Mouse (Mus musculus): Measurements from ENCODE around the gene Pheta2. TPM values are rescaled to one million over a fixed set of nuclear protein-coding genes. Genes with fewer than 3 reads are reported as not detected.
"Not testable (repeated sequence)": the region's sequence is repeated elsewhere in the genome, so short reads cannot be mapped to it uniquely, and the experiment has no call there.

Pheta2 gene
- total RNA-seq, 2 experiments from 2014 or later, result 0.23 to 0.26 TPM

DNA sequence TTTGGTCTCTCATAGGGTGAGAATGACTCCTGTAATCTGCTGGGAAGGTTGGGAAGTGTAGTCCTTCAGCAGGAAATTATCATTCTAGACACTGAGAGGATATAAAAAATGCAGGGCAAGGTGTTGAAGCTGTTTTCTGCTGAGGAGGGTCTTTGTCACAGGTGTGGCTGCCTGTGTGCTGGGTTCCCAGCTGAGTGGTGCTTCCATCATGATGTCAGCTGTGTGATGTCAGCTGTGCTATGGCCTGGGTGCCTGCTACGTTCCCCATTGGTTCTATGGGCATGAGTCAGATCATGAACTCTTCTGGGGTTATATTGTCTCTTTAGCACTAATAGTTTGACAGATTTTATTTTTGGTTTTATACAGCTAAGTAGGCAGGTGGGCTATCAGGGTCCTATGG lies 30.1 kb downstream of the Pheta2 start:
- DNase-seq (ENCODE audit: low spot score), result no peak

DNA sequence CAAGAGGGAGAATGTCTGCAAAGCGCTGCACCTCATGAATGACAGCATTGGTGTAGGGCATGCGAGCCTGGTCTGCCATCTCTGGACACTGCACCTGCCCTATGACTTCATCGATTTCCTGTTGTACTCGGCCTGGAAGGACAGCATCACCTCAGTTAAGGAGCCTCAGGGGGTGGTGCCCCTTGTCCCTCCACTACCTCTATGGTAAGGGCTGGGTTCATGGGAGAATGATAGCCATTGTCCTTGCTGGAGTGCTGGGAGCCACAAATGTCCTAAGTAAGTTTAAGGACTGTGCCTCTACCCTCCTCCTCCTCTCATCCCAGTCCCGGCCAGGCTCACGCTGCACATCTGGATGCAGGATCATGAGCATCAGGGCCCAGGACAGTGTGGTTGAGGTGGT lies 33.7 kb downstream of the Pheta2 start:
- DNase-seq (ENCODE audit: low spot score), result no peak

DNA sequence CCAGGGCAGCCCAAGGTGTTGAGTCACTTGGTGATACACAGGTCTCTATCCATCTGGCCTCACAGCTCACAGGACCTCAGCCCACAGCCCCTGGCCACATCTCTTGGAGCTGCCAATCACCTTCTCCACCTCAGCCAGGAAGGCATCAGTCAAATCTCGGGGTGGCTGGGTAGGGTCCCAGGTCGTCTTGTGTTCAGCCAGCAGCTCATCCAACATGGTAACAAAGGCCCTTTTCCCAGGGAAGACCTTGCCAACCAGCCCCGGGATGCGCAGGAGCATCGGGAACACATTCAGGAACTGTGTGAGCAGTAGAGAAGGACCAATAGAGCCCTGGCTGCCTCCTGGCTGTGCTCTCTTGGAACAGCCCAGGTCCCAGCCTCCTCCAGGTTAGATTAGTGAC lies 34.2 kb downstream of the Pheta2 start:
- DNase-seq (ENCODE audit: low spot score), result no peak

DNA sequence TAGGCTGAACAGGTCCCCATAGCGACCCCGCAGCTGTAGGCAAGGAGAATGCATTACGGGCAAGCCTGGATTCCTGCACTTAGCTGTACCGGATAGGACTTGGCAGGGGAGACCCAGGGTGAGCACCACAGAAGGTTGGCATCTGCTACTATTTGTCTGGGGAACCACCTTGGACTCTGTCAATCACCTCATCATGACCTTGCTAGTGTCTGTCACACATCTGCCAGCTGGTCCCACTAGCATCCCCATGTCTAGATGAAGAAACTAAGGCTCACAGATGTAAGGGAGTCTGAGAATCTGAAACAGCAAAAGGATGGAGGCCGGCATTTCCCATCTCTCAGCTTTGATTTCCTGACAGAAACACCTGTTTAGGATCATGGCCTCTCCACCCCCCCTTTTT lies 35.7 kb downstream of the Pheta2 start:
- no peak for DNase-seq (ENCODE audit: low spot score)

DNA sequence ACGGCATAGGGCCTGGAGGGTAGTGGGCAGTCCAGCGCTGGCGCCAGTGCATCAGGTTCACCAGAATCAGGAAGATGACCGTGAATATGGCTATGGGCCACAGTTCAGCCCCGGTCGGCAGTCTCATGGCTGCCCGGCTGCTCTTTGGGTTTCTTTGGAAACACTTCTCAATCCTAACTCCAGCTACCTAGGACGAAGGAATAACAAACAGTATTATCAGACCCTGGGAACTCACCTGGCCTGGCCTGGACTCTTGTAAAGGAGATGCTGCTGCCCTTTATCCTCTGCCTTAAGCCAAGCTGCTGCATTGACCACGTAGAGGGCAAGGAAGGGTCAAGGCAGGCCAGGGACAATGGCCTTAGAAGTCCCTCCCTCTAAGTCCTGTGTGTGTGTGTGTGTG lies 37.1 kb downstream of the Pheta2 start:
- DNase-seq (ENCODE audit: low spot score), result no peak

DNA sequence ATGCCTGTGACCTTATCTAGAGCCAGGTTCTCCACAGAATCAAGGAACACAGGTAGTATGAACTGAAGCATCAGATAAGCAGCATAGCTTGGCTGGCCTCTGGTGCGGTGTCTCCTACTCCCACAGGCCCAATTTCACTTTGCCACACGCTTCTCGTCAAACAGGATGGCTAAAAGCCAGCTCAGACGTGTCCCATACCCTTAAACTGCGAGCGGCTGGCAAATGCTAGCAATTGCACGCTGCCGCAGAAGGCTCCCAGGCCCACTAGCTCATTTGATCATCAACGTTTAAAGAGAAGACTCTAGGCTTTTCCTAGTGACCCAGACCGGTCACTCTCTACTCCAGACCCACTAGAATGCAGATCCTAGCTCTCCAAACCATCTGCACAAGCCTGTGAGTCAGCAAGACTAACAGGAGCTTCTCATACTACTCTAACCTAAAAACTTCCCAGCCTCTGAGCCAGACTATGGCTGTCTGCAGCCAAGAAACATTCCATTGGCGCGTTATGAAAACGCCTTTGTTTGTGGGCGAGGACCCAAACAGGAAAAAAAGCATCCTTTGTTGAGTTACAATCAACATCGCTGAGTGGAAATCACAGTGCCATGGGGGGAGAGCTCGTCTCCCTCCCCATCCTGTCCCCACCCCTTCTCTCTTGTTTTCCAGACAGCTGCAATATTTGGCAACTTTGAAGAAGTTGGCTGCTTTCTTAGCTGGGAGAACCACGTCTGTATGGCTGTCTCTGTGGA lies 37.8 kb downstream of the Pheta2 start:
- DNase-seq (ENCODE audit: low spot score), result peak; percentile 82

DNA sequence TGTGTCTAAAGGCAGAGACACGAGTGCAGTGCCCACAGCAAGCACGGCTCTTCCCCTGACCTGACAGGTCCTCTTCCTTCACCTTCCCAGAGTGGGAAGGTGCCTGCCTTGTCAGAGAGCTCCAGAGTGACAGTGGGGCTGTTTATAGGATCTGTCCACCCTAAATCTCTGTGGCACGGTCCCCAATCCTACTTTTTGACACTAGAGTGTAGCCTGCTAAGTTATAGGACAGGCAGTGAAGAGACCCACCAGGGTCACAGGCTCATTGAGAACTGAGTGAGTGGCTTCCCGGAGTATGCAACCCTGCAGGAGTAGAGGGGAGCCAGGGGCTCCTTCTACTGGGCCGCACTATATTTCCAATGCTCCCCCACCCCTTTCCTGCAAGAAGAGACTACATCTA lies 39.0 kb downstream of the Pheta2 start:
- DNase-seq (ENCODE audit: low spot score), result no peak

DNA sequence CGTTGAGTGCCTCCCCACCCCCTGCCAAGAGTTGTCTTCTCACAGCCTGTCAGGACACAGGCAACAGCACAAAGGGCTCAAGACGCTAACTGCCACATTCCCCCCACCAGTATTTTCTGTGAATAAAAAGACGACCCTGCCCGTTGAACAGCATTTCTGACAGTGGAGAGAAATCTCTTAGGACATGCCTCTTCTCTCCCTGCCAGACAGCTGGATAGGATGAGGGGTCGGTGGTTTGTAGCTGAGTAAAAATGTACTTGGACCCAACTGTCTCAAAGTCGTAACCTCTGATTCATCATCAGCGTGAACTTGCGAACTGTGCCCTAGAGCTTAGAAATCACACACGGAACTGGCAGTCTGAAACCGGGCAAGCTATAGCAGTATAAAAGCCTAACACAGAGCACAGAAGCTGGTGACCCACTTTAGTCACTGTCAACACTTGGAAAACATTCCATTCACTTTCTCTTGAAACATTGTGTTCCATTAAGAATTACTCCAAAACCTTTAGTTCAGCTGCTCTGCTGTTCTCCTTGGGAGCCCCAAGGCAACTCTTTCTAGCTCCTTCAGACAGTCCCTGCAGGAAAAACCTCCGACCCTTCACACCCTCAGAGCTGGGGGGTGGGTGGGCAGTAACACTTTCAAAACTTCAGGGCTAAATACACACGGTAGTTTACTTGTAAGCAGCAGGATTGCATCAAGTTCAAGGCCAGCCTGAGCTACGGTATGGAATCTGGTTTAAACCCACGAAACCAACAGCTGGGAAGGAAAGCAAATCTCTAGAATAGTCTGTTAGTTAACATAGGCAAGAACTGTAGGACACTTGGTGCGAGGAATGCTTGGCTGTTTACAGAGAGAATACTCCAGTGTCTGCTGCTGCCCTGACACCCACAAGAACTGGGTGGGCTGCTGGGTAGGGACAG lies 39.8 kb downstream of the Pheta2 start:
- no peak for DNase-seq (ENCODE audit: low spot score)

DNA sequence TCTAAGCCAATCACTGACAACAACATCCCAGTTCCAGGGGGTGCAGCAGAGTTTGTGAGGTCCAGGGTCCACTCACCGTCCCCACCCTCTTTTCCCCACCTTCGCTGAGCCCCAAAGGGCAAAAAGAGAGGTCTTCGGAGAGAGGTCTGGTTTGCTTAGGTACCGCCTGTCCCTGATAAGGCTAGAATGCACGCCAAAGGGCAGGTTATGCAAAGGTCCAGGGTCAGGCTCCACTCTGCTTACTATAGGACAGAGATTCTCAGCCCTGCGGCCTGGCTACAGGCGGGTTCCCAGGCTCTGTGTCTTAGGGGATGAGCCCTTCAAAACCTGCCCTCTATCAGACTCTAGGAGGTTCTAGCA lies 40.7 kb downstream of the Pheta2 start:
- no peak for DNase-seq (ENCODE audit: low spot score)

DNA sequence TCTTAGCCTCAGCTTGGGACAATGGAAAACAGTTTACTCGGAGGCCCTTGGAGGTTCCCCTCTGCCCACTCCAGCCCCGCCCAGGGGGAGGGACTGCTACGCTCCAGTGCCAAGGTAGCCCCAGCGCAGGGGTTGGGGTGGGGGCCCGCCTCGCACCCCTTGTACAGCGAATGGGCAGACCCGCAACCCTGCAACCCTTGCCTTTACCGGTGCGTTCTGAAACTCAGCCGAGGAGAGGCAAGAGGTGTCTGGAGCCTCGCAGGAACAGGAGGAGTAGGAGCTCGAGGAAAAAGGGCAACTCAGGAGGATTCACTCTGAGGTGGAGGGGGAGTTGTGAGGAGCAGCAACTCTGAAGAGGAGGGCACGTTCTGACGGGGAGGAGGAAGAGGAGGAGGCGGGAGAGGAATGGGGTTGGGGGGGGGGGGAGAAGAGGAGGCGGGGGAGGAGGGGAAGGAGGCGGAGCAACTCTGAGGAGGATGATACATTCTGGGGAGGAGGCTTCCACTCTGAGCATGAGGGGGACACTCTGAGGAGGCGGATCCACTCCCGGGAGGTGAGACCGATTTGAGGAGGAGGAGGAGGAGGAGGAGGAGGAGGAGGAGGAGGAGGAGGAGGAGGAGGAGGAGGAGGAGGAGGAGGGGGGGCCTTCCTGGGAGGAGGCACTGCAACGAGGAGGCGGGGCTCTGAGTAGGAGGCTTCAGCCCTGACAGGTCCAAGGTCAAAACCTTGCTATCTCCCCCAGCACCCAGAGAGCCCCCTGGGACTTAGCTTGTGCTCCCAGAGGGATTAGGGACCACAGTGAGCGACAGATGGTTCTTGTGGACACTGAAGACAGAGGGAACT lies 41.4 kb downstream of the Pheta2 start, which contains the start of gene Cyp2d22:
TSS of gene Cyp2d22 (minus strand) at position 390 of the 843 bp plus-strand sequence.
- peak; percentile 60 for DNase-seq (ENCODE audit: low spot score)

DNA sequence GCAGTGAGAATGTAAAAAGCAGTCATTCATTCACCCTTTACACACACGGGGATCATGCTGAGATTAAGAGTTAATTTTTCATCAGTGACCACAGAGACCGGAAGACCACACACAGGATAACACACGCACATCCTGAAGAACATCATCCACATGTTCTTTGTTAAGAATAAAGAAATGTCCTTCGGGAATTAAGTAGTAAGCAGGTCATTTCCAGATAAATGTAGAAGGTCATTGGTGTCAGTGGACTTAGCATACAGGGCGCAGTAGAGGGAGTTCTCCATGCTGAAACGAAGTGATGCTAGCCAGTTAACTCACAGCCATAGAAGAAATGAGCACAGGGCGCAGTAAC lies 41.9 kb downstream of the Pheta2 start:
- no peak for DNase-seq (ENCODE audit: low spot score)

DNA sequence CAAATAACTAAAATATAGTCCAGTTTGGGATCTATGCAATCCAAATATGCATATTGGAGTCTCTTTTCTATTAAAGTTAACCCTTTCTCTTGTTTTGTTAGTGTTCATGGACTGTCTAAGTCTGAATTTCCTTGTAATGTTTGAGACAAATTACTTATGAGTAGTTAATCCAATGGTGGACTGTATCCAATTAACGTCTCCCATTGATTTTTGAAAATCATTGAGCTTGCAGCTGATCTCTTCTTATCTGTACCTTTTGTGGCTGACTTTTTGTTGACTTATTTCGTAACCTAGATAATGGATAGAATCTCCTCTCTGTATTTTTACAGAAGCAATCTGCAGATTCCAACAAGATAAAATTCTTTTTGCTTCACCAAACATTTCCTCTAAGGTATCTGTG lies 43.7 kb downstream of the Pheta2 start:
- no peak for DNase-seq (ENCODE audit: low spot score)

DNA sequence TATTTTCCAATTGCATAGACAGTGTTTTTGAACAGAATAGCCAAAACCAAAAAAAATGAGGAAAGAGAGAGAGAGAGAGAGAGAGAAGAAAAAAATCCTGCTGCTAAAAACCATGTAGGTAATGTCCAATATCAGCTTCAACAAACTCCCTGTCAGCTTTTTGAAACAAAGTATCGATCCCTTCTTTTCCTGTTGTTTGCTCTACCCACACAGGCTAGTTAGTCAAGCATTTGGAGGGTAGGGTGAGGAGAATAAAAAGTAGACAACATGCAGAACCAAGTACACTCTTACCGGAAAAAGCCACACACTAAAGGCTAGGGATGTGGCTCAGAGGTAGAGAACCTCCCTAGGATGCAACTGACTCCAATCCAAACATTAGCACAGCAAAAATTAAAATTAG lies 47.0 kb downstream of the Pheta2 start:
- no peak for DNase-seq (ENCODE audit: low spot score)

DNA sequence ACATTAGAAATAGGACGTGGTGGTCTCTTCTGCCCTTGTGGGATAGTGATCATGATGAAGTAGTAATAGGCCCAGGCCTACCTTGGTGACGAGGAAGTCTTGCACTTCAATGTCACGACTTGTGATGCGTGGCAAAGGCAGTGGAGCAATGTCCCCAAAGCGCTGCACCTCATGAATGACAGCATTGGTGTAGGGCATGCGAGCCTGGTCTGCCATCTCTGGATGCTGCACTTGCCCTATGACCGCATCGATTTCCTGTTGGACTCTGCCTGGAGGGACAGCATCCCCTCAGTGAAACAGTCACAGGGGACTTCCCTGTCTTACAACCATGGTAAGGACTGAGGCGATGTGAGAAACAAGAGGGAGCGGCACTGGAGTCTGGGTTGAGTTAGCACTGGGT lies 51.2 kb downstream of the Pheta2 start:
- not testable (repeated sequence) for DNase-seq (ENCODE audit: low spot score)

DNA sequence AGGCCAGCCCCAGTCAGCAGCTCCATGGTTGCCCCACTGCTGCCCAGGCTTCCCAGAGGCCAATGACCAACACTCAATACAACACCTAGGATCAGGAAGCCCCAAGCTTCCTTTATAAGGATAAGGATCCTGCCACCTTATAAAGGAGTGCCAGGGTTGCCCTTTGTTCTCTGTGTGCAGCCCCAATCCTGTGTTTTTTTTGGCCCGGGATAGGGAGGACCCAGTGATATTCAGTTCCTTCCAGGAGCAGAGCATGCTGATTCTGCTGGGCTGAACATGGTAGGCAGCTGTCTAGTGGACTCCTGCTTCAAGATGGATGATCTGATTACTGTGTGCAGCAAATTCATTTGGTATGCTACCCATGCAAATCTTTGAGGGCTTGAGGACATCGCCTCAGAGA lies 55.2 kb downstream of the Pheta2 start, which contains the start of gene Cyp2d11:
TSS of gene Cyp2d11 (minus strand) at position 101 of the 400 bp plus-strand sequence.
- not testable (repeated sequence) for DNase-seq (ENCODE audit: low spot score)

Small RNA genes within 50 kb of the gene (microRNA-seq; reads per million reads assigned to microRNA genes)
- gene Mir7684, result not detected

Other genes with a start within 250 kb of the Pheta2 start
- 10 to 100 TPM in 1 of 2 experiments, 1 to 10 TPM in 1; 8.8 to 10.1 TPM for gene Ccdc134, start 211.0 kb upstream of the Pheta2 start, total RNA-seq (2021)
- 10 to 100 TPM in 1 of 2 experiments, 1 to 10 TPM in 1; 9.9 to 12.9 TPM for gene Srebf2, start 191.8 kb upstream of the Pheta2 start, total RNA-seq (2021)
- not detected for gene Shisa8, start 126.1 kb upstream of the Pheta2 start, total RNA-seq (2021)
- gene Tnfrsf13c, start 114.6 kb upstream of the Pheta2 start, total RNA-seq (2021), result not detected
- not detected for gene Cenpm, start 94.2 kb upstream of the Pheta2 start, total RNA-seq (2021)
- not detected for gene 1500009C09Rik, start 86.5 kb upstream of the Pheta2 start, total RNA-seq (2021)
- under 1 TPM; 0.32 to 0.55 TPM for gene Sept3, start 64.0 kb upstream of the Pheta2 start, total RNA-seq (2021)
- not detected for gene Wbp2nl, start 40.0 kb upstream of the Pheta2 start, total RNA-seq (2021)
- gene Naga, start within 50 bp of the Pheta2 start, total RNA-seq (2021), result 10 to 100 TPM in 1 of 2 experiments, 1 to 10 TPM in 1; 8.7 to 10.0 TPM
- 100 to 1,000 TPM; 123 to 154 TPM for gene Smdt1, start within 50 bp of the Pheta2 start, total RNA-seq (2021)
- 100 to 1,000 TPM; 481 to 494 TPM for gene Ndufa6, start 15.4 kb downstream of the Pheta2 start, total RNA-seq (2021)
- gene Cyp2d22, start 41.3 kb downstream of the Pheta2 start, total RNA-seq (2021), result 10 to 100 TPM; 11.6 to 12.4 TPM
- gene Cyp2d11, start 55.1 kb downstream of the Pheta2 start, total RNA-seq (2021), result under 1 TPM in 1 of 2 experiments, not detected in 1; 0.18 TPM
- gene Cyp2d10, start 68.3 kb downstream of the Pheta2 start, total RNA-seq (2021), result under 1 TPM in 1 of 2 experiments, not detected in 1; 0.43 TPM
- gene Cyp2d9, start 94.5 kb downstream of the Pheta2 start, total RNA-seq (2021), result under 1 TPM in 1 of 2 experiments, not detected in 1; 0.38 TPM
- gene Cyp2d12, start 216.1 kb downstream of the Pheta2 start, total RNA-seq (2021), result not detected

Data from gastrocnemius, adult 18-20 months (tissue).